Mouse (Mus musculus) hematopoietic stem cell, adult 5-6 weeks (primary cell): Measurements from ENCODE around the gene Mrps12. TPM values are rescaled to one million over a fixed set of nuclear protein-coding genes. Genes with fewer than 3 reads are reported as not detected.

Experiments
- ATAC-seq, 2 experiments: fragments of 125-278 bp in 1 of 2; replicated peaks in 1 of 2; 2 replicates each; pipeline ENCODE4 v1.8.0; 2016 to 2017; ENCODE audit warnings: inconsistent platforms in 2 of 2, mild to moderate bottlenecking in 2 of 2, moderate number of reproducible peaks in 2 of 2, low read depth in 1 of 2, moderate TSS enrichment in 1 of 2; ENCODE audit not compliant: low FRiP score in 2 of 2, poor library complexity in 2 of 2, severe bottlenecking in 2 of 2, insufficient read depth in 1 of 2, low TSS enrichment in 1 of 2
- total RNA-seq: library from RNA; stranded (forward); fragments of 172-1452, 232-1000 nt; gene quantifications from 2 replicates; pipeline ENCODE4 v1.2.3, GENCODE M21; 2017

Gene Mrps12
- total RNA-seq, 1 experiment from 2014 or later = 31.4 TPM

GRCm38 (mm10) chr7:28691075-28691474, 50.5 kb downstream of the Mrps12 start:
- no peak for ATAC-seq

Other genes starting within 250 kb of the Mrps12 start
- not detected in 2 replicates for gene Ifnl2, start 231.4 kb downstream of the Mrps12 start, total RNA-seq
- gene Ifnl3, start 219.0 kb downstream of the Mrps12 start, total RNA-seq = not detected in 2 replicates
- not detected in 2 replicates for gene Sycn, start 200.9 kb downstream of the Mrps12 start, total RNA-seq
- gene Nccrp1, start 194.6 kb downstream of the Mrps12 start, total RNA-seq = not detected in 2 replicates
- 5.2 and 6.3 TPM in 2 replicates for gene Samd4b, start 143.7 kb downstream of the Mrps12 start, total RNA-seq
- 7.0 and 10.4 TPM in 2 replicates for gene Pak4, start 143.6 kb downstream of the Mrps12 start, total RNA-seq
- not detected in 2 replicates for gene Acp7, start 110.5 kb downstream of the Mrps12 start, total RNA-seq
- not detected in 2 replicates for gene Fbxo27, start 49.0 kb downstream of the Mrps12 start, total RNA-seq
- gene Fbxo17, start 25.0 kb downstream of the Mrps12 start, total RNA-seq = 1.1 and 2.1 TPM in 2 replicates
- gene Sars2, start 172 bp upstream of the Mrps12 start, total RNA-seq = 5.9 and 10.6 TPM in 2 replicates
- not detected in 2 replicates for gene Ccer2, start 14.4 kb upstream of the Mrps12 start, total RNA-seq
- gene Sirt2, start 24.9 kb upstream of the Mrps12 start, total RNA-seq = 27.7 and 37.4 TPM in 2 replicates
- gene Nfkbib, start 25.7 kb upstream of the Mrps12 start, total RNA-seq = 12.4 and 13.1 TPM in 2 replicates
- gene Rinl, start 47.1 kb upstream of the Mrps12 start, total RNA-seq = 40.5 and 51.7 TPM in 2 replicates
- gene Hnrnpl, start 66.7 kb upstream of the Mrps12 start, total RNA-seq = 340 and 427 TPM in 2 replicates
- gene Ech1, start 83.4 kb upstream of the Mrps12 start, total RNA-seq = 120 and 123 TPM in 2 replicates
- gene Lgals4, start 92.0 kb upstream of the Mrps12 start, total RNA-seq = 16.7 and 16.8 TPM in 2 replicates
- not detected in 2 replicates for gene Lgals7, start 122.0 kb upstream of the Mrps12 start, total RNA-seq
- 0.19 TPM in 1 of 2 replicates, not detected in the other for gene Capn12, start 139.6 kb upstream of the Mrps12 start, total RNA-seq
- gene Actn4, start 220.5 kb upstream of the Mrps12 start, total RNA-seq = 38.5 and 43.5 TPM in 2 replicates
- gene Eif3k, start 240.0 kb upstream of the Mrps12 start, total RNA-seq = 321 and 414 TPM in 2 replicates
- 63.0 and 69.6 TPM in 2 replicates for gene Map4k1, start 240.2 kb upstream of the Mrps12 start, total RNA-seq